Mouse (Mus musculus): Measurements from ENCODE around the gene Morn4.
A peak's percentile ranks its signal among the peaks of the same experiment; 100 is the strongest.

The Morn4 gene

DNA sequence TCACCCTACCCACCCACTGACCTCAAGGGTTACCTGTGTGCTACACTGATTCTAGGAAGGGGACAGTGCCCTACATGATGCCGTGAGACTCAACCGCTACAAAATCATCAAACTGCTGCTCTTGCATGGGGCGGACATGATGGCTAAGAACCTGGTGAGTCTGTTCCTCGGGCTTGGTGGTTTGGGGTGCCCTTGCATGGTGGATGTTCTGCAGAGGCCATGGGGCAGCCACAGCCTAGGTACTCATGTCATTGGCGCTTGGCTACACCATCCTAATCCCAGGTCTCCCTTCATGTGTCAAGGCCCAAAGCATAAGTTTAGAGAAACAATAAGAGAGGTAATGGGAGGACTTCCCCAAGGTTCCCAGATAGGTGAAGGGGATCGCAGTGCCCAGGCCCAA, 42.2 kb downstream of the Morn4 start:
- no peak for DNase-seq (ENCODE audit: low spot score in 2 of 2)

DNA sequence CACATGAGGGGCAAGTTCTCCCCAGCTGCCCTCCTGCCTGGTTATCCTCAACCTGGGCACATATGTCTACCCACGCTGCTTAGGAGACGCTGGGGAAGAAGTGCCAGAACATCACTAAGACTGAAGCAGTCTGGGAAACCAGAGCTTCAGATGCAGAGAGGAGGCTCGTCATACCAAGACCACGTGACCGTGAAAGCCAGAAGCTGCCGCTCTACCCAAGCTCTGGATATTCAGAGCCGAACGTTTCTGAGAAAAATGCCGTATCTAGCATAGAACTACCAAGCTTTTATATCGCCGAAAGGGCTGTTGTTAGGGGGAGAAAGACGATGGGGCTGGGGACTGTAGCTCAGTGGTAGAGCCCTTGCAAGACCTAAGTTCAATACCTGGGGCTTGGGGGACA, 47.8 kb downstream of the Morn4 start:
- no peak for DNase-seq (ENCODE audit: low spot score in 2 of 2)

DNA sequence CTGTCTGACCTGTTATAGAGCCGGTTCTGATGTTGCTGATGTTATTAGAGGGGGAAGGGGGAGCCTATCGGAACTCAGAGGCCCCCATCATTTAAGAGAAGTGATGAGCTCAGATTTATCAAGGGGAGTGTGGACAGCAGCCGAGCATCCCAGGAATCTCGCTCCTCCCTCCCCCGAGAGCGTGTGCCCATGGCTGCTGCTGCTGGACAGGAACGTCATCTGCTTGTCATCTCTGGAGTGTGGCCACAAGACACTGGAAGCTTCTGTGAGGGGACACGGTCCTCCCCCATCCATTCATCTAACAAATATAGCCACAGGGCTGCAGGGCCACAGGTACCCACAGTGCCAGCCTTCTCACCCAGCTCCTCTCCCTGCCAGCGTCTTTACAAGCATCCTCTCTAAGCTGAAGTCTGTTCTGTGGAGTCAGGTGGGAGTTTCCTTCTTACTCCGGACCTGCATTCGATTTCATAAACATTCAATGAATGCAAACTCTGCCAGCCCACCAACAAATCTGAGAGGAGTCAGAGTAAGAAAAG, 48.9 kb downstream of the Morn4 start:
- no peak for DNase-seq (ENCODE audit: low spot score in 2 of 2)

DNA sequence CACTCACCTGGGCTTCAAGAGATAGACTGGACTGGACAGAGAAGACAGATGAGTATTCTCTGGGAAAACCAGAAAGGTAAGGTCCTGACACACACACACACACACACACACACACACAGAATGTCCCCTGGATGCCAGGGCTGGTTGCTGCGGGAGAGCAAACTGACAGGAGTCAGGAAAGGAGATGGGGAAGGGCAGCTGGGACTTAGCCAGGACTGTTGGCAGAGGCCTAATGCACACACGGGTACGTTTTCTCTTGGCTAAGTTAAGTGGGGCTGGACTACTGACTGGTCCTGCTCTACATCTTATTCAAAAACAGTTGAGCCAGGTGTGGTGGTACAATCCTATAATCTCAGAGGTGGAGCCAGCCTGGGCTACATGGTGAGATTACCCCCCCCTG, 49.8 kb downstream of the Morn4 start:
- DNase-seq (ENCODE audit: low spot score in 2 of 2) = no peak

DNA sequence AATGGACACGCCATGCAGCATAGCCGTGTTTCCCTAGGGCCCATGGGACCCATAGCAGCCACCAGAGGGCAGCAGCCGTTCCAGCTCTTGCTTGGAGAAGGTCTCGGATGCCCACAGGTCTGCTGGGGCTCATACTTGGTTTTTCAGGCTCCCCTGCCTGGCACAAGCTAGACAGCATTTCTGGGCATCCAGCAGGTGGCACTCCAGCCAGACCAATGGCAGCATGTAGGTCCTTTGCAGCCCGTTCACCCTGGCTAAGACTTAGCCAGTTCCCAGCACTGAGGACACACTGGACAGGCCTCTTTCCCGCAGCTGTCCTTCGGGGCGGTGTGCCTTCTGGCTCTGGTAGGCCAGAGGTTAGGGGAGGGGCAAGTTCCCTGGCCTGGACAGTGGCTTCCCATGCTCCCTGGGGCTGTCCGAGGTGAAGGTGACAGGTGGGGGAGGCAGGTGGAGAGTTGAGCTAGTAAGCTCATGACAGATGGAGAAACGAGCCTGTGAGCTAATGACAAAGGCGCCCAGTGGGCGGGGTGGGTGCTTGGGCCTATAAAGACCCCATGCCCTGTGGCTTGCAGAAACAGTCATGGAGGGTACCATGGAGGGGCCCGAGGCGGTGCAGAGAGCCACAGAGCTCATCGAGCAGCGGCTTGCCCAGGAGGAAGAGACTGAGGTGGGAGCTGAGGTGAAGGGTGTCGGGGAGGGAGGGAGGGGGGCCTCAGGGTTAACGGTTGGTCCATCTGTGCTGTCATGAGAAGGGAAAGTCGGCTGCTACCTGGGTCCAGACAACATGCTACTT, 50.5 kb downstream of the Morn4 start, which contains the start of gene Ankrd2:
Ankrd2 (plus strand) TSS at position 545 of the 793 bp plus-strand sequence.
- DNase-seq (ENCODE audit: low spot score in 2 of 2) = peak; percentile 85

DNA sequence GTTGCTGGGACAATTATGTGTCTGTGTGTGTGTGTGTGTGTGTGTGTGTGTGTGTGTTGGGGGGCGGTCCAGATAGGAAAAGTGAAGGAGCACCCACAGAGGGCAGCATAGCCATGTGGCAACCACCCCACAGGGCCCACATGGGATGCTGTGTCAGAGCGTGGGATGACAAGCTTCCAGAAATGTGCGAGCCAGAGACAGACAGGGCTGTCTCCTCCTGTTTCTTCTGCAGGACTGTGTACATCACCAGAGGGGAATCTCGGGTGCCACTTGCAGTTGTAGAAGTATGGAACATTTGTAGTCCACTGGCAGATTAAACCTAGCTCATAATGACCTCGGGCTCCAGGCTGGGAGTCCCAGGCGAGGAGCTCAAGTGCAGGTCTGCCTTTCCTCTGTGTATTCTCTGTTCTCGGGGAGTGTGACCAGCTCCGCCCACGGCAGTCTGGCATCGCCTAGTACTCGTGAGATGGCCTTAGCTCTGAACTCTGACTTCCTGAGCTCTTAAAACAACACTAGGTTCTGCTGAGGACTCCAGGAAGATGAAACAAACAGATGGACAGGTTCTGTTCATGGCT, 51.2 kb downstream of the Morn4 start:
- DNase-seq (ENCODE audit: low spot score in 2 of 2) = no peak

DNA sequence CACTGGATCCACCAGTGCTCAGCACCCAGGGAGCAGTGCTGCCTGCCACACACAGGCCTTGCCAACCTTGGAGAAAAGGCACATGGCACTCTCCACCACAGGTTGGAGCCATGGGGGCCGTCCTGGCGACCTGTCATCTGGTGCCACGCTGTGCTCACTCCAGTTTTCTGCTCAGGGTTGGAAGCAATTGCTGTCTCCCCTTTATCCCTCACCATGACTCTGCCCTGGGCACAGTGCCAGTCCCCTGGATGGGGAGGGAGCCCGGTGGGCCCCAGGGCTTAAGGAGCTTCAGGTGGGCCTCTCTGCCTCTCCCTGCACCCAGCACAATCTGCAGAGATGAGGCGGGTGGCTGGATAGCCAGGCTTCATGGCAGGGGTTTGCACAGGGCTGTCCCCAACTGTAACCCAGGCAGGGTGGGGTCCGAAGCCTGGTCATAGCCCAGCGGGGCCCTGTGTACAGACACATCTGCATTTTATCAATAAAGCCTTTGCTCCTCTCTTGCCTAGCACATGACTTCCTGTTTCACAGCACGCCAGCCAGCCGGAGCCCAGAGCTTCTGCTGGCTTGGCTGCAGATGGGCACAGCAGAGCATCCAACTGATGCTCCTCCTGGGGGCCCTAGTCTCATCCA, 51.9 kb downstream of the Morn4 start:
- no peak for DNase-seq (ENCODE audit: low spot score in 2 of 2)

DNA sequence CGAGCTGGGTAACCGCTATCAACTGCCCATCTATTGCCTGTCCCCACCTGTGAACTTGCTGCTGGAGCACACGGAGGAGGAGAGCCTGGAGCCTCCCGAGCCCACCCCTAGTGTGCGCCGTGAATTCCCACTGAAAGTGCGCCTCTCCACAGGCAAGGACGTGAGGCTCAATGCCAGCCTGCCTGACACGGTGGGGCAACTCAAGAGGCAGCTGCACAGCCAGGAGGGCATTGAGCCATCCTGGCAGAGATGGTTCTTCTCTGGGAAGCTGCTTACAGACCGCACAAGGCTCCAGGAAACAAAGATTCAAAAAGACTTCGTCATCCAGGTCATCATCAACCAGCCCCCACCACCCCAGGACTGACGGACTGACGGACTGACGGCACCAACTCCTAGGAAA, 52.5 kb downstream of the Morn4 start:
- no peak for DNase-seq (ENCODE audit: low spot score in 2 of 2)

DNA sequence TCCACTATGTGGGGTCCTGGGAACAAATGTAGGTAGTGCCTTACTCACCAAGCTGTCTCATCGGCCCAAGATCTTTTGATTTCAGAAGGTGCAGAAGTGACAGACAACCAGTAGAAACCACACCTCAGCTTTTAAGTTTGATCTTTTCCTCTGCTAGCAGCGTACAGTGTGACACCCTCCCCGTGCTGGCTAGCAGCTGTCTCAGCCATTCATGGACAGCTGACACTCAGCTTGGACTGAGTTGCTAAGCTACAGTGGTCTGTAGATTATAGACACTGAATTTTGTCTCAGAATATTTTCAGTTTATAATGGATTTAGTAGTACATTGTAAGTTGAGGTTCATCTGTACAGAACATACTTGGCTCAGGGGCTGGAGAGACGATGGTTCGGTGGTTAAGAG, 55.0 kb downstream of the Morn4 start:
- DNase-seq (ENCODE audit: low spot score in 2 of 2) = no peak

DNA sequence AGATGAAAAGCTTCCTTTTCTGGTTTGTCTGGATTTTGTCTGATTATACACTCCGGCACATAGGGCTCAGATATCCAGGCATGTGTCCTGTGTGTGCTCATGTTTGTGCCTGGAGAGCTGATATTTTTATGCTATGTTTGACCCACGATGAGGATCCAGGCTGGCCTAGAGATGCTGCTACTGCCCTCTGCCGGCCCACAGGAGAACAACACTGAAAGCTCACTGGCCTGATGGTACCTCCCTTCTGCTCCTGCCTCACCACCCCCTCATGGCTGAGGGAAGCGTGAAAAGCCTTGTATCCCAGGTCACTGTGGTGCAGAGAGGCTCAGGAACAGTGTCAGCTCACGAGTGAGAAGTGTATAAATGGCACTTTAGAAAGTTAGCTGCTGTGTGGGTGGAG, 60.0 kb downstream of the Morn4 start:
- peak; percentile 77 to 83 for DNase-seq (ENCODE audit: low spot score in 2 of 2)
